Mouse (Mus musculus) adrenal gland, adult 2 months (tissue): ENCODE results near the gene Hs1bp3. TPM values are rescaled to one million over a fixed set of nuclear protein-coding genes. Genes with fewer than 3 reads are reported as not detected.

Source experiments
- DNase-seq: peaks from one replicate; pipeline ENCODE4 v3.0.0; 2021
- long read RNA-seq: library from polyadenylated mRNA; stranded (forward); transcript quantifications from one replicate; pipeline ENCODE4 v2.0.0, GENCODE M21; 2021
- polyA plus RNA-seq: library from polyadenylated mRNA; depleted of rRNA; stranded (reverse); fragments of >200 nt; gene quantifications from 2 replicates; pipeline ENCODE4 v1.2.3, GENCODE M21; 2012; rRNA removed
- total RNA-seq, 2 experiments: library from RNA; stranded (reverse); gene quantifications; 2 replicates each; pipeline ENCODE4 v1.2.3; 2021

The Hs1bp3 gene
- total RNA-seq, result 10 to 100 TPM; 13.8 to 22.0 TPM
- polyA plus RNA-seq, result 20.6 and 22.7 TPM in 2 replicates
- long read RNA-seq, transcript Hs1bp3-201 (7 exons, 2,959 nt), result major isoform, 14 of 20 reads
- long read RNA-seq, partial matches to known transcripts, result 4 of 20 reads
- long read RNA-seq, other reads (novel, unspliced or antisense), result 2 of 20 reads

DNA sequence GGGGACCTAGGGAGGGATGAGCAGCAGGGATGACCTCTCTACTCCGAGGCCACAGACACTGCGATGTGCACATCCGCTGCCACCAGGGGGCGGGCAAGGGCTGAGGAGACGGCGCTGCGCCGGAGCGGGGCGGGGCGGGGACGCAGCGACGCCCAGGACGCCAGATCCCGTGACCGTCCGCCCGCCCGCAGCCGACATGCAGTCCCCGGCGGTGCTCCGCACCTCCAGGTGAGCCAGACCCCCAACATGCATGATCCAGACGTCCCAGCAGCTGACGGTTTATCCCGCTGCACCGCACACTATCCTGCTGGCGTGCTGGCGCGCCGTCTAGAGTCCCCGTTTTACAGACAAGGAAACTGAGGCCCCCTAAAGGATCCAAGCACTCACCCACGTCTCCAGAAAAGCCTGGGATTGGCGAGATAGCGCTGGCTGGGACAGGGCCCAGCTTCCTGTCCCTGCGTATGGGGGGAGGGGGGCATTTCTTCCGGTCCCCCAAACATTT, at the start of gene Hs1bp3:
TSS of gene Hs1bp3 (plus strand) at position 163 of the 502 bp plus-strand sequence.
- DNase-seq, result peak; percentile 89

DNA sequence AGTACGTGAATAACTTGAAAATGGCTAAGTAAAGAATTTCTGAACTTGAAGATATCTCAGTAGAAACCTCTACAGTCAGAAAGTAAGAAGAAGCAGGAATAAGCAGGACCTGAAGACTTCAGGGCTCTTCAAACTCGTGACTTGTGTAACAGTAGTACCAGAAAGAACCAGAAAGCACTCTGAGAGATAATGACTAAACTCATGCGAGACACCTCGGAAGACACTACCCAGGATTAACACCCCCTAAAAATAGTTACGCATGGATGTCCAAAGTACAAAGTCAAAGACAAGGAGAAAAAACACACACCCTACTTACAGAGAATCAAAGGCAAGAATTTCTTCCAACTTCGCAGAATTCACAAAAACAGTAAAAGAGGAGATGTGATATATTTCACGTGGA, 46.9 kb upstream of the Hs1bp3 start:
- DNase-seq, result no peak

DNA sequence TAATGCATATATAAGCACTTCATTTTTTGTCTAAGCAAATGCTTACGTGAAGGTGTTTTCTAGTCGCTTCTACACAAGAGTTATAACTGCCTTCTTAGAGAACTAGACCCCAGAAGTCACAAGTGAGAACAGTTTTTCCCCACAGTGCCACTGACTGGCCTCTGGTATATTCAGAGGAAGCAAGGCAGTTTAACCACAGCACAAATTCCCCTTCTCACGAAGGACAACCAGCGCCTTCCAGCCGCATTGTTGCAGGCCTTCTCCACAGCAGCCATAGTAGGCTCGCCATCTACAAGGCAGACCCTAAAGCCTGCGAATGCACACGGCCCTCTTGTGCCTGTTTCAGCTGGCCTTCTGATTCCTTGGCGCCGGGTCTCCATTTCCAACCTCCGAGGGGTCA, 43.6 kb upstream of the Hs1bp3 start:
- no peak for DNase-seq

DNA sequence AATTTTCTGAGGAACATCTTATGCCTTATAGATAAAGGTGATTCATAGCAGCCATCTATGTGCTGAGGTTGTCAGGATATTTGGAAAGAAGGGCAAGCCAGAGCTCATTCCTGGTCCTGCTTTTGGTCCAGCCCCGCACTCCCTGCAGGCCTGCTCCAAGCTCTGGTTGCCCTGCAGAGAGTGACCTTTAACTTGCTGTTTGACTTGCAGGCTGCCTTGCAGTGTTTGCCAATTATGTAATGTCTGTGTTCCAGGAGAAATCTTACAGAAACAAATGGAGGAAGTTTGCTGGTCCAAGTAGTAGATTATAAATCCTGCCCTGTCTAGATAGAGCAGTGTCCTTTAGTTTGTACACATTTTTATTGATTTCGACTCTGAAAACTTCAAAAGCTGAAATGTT, 41.8 kb upstream of the Hs1bp3 start:
- DNase-seq, result peak; percentile 49

DNA sequence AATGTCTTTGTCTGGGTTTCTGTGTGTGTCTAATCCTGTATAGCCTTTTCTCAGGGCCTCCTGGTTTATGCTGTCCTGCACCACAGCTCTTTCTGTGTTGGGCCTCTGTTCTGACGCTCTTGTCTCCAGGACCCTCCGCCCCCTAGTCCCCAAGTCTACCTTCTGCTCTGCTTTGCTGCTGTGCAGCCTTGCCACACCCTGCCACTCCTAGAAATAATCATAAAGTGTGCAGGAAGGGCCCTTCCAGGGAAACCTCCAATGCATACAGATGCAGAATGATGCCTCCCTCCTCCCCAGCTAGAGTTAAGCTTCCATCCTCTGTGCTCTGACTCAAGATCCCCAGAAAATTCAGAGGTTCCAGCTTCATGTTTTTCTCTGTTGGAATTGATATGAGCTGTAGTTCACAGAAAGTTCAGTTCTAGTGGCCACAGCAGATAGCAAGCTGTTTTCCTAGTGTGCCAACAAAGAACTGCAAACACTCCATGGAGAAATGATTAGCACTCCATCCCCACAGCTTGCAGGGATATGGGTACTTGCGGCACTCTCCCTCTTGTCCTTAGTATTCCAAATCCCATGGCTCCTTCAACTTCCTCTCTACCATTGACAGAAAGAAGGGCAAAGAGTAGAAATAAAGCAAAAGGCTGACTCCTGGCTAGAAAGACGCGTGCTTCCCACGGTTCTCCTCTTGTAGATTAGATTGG, 39.6 kb upstream of the Hs1bp3 start:
- DNase-seq, result no peak

DNA sequence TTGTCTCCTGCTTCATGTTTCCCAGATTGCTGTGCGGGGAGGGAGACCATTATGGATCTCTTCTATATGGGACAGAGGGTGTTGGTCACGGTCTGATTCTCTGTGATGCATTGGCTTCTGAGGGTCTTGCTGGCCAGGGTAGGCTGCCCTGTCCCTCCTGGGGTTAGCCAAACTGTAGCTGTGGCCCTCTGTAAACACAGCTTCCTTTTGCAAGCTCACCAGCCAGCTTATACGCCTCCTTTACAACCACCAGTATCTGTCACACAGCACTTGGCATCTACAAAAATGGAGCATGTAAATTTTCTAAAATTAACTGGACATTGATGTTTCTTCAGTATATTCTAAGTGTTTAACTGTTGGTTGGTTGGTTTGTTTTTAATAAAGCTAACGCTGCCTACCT, 37.8 kb upstream of the Hs1bp3 start:
- DNase-seq, result no peak

DNA sequence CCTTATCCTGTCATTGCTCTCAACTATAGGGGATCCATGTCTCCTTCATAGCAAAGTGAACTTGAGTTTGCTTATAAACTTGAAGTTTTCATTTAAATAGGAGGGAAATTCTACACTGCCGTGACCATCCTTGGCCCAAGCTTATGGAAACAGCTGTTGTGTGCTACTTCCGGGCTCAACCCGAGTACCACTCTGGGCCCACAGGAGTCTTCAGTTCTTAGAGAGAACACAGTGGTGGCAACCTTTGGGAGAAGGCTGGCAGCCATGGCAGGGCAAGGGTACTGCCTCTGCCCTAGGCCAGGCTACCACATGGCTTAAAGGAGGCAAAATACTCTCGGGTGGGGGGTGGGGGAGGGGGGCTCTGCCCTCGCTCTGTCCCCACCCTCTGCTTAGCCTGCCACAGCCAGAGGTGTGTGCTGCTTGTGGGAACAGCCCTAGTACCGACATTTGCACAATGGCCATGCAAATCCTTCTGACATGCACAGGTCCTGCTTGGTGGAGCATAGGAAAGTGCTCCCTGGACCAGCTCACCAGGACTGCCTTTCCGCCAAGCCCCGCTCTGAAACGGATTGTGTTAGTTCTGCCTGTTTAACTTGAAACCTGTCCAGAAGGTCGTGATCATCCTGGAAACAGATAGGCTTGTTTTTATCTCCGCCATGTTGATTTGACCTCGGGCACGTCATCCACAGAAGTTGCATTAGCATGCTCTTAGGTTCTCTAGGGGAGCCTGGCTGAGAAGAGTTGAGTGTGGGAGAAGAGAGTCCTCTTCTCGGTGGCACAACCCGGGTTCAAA, 31.8 kb upstream of the Hs1bp3 start:
- DNase-seq, result no peak

DNA sequence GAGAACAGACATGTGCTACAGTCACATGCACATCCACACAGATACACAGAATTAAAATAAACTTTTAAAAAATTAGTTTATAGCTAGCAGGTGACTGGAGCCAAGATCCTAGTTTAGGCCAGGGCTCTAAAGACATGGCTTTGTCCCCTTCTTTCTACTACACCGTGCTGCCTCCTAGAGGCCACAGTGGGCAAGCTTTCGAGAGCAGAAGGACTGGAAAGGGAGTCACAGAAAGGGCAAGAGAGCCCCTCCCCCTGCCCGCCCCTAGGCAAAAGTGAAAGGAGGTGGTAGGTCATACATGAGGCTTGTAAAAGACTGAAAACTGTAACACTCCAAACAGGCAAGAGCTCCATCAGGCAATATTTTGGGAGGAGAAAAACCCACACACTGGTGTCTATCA, 25.3 kb upstream of the Hs1bp3 start:
- DNase-seq, result no peak

DNA sequence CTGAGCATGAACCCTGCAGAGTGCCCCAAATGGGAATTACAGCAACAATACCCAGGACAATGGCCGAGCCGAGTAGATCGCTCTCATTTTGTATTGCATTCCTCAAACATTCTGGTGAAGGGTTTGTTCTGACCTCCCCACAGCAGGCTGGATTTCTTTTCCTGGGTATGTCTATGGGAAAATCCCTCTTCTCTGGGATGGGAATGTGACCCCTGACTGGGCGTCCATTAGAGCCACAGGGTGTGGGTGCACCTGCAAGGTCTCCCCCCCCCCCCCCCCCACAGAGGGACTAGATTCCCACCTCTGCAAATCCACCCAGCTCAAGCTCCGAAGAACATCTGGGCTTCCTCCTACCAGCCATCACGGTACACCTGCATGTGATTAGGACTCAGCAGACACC, 24.1 kb upstream of the Hs1bp3 start:
- DNase-seq, result no peak

DNA sequence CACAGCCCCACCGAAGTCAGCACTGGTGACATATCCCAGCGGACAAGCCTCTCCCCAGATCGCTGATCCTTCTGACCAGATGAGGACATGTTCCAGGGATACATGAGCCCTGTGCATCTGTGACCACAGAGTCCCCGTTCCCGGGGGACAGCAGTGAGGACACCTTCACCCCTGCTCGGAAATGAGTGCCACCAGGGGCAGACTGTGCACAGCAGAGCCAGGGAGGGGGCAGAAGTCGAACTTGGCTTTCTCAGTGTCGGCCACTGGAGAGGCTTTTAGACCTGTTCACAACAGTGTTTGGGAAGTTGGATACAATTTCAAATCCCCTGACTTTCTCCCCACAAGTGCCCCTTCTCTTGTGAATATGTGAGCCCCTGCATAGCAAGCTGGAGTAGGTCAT, 23.7 kb upstream of the Hs1bp3 start:
- DNase-seq, result no peak

DNA sequence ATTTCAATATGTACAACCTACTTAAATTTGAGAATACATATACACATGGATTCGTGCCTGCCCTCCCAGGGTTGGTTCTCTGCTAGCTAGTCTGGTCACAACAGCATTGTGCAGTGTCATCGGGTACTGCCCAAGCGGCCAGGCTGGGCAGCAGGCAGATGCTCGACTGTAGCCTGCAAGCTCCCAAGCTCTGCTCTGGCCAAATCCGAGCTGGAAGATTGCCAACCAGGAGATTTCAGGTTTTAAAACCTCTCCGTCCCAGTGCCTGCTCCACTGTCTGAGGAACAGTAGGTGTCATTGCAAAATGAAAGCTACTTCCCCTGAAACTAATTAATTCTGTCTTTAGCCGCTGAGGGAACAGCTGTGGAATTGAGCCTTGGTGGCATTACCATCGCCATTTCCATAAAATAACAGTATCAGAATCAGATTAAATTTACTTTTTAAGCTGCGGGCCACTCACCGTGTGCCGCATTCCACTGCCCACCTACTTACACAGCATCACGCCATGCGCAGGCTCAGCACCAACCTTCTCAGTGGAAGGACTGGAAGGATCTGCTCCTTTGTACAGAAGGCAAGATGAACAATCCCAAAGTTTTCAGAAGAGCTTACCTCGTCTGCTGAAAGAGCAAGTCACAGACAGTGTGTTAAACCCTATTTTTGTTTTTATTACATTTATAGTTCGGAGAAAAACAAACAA, 21.9 kb upstream of the Hs1bp3 start:
- no peak for DNase-seq

DNA sequence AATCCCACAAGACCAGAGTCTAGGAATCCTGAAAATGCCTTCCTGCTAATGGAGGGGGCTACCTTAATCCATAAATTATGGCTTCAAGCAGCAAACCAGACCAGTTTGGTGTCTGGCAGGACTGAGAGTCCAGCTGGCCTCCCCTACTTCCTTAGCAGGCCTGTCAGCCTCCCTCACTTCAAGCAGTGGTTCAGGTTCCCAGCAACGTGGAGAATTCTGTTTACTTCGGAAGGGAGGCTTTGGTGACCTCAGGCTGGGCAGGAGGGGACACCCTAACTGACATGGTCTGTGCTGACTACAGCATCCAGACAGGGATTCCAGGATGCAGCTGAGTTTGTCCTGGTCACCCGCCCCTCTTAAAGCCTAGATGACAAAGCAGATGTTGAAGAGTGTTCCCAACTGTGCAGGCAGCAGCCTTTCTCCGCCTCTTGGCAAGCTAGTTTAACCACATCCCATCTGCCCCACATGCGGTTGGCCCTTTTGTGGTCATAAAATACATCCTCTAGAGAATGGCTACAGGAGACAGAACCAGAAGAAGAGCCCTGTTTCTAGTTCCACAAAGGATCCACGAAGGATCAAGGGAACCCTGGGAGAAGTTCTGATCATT, 17.8 kb upstream of the Hs1bp3 start:
- DNase-seq, result no peak

DNA sequence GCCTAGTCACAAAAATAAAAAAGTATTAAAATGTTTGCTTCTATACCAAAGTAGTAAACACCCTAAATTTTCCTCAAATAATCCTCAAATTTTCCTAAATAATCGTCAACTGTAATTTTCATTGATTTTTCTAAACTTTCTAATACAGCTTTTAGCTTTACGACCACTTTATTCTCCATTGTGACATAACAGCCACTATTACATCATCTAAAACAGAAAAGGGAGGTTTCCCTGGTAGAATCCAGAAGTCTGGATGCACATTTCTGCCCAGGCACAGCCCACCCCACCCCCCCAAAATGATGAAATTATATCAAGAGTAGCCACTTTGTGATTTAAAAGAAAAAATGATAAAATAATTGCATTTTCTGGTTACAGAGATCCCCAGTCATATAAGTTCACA, 17.1 kb upstream of the Hs1bp3 start:
- no peak for DNase-seq

DNA sequence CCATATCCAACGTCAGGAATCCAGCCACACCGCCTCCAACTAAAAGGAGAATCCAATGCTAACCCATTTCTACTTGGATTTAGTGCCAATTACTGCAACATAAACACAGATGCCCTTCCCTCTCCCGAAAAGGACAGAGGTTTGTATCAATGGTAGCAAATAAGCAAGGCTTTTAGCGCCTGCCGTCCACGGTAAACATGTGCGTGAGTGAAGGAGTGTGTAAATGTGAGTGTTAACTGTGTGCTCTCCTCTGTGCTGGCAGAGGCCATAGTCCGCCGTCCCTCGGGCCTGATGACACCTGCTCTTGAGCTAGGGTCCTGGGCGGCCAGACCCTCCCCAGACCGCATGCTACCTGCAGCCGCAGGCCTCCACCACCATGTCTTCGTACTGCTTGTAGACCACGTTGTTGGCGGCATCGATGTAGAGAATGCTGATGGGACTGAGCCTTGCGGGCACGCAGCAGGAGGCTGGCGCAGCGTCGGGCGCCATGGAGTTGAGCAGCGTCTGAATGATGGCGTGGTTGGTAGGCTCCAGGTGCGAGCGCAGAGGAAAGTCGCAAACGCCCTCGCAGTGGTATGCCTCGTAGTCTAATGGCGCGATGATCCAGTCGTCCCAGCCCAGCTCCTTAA, 15.5 kb upstream of the Hs1bp3 start:
- no peak for DNase-seq

DNA sequence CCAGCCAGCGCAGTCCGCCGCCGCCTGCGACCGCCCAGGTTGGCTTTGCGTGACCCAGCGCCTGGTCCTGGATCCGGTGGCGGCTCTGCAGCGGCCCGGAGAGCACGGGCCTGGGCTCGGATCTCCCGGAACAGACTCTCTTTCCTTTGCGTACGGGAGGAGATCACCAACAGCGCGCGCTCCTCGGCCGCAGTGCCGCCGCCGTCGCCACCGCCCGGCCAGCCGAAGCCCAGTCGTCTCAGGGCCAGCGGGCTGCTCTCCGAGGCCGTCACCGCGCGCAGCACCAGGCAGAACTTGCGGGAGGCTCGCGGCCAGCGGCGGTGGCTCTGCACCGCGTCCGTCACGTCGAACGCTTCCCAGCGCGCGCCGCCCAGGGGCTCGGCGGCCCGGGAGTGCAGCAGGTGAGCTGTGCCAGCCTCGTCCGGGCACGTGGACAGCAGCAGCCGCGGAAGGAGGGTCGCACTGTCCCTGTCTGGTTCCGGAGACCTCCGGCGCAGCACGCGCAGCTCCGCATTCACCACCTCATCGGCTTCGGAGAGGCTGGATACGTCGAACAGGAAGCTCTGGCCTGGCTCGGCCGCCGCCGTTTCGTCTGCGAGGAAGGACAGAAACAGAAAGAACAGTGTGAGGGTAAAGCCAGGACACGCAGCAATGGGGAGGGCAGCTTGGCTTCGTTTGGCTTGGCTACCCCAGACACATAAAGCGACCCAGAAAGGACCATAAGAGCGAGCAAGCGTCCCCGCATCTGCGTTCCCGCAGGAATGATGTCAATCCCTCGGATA, 14.7 kb upstream of the Hs1bp3 start:
- peak; percentile 28 for DNase-seq

DNA sequence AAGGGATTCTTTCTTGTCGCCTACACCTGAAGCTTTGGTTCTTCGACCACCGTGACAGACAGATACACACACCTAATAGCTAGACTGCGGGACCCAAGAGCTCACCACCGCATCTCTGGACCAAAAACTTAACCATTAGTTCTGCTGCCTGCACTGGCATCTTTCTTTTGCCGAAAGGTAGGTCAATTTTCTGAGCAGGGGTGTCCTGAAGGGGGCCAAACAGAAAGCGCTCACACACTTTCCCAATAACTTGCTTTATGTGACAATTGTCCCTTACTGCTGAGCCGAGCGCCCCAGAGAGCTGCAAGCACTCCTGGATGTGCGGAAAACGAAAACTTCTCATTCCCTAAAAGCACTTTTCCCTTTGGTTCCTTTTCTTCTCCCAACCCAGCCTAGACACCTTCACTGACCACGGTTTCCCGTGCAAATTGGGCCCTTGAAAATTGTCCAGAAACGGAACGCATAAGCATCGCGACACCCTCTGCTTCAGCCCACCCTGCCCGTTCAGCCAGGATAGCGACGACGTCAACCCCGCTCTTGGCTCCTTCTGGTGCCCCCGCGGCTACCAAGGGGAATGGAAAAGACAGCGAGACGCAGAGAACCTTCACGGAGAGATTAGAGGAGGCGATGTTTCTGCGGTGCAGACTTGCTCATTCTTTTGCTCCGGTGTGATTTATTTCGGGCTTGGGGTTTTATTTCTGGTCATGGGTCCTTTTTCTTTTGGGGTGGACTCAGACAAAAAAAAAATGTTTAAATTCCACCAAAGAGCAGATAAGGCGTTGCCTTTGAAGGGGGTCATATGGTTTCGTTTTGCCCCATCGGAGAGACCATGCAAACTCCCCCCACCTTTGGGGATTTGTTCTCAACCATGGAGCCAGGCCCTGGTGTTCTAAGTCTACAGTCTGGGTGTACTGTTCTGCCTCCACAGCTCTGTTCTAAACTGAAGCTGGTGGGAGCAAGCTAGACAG, 13.8 kb upstream of the Hs1bp3 start:
- no peak for DNase-seq

DNA sequence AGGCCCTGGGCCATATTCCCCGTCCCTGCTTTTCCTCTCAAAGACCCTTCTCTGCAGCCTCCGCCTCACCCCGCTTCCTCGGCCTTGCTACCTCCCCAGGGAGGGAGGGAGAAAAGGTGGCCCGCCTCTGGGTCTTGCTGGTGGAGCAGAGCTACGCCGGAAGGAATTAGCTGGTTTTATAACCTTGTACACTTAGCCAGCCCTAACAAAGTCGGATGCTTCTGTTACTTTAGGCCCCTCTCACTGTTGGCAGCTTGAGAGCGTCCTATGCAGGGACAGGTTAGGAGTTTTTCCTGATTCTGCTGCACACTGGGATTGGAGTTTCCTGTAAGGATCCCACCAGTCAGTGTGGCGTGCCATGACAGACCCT, 13.1 kb upstream of the Hs1bp3 start:
- no peak for DNase-seq

DNA sequence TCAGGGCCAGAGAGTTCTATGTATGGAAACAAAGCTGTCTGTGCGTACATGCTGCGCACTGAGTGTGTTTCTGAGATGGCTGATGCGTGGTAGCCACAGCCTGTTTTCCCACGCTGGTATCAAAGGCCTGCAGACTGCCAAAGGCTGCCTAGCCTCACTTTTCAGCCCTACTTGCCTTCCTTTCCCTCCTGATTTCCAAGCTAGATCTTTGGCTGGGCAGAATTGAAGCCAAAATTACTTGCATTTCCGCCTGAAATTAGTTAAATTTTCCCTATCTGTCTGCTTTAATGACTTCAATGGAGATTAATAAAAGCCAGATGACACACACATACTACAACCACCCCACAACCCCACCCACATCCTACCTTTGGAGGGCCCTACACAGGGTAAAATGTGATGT, 12.7 kb upstream of the Hs1bp3 start:
- DNase-seq, result no peak

DNA sequence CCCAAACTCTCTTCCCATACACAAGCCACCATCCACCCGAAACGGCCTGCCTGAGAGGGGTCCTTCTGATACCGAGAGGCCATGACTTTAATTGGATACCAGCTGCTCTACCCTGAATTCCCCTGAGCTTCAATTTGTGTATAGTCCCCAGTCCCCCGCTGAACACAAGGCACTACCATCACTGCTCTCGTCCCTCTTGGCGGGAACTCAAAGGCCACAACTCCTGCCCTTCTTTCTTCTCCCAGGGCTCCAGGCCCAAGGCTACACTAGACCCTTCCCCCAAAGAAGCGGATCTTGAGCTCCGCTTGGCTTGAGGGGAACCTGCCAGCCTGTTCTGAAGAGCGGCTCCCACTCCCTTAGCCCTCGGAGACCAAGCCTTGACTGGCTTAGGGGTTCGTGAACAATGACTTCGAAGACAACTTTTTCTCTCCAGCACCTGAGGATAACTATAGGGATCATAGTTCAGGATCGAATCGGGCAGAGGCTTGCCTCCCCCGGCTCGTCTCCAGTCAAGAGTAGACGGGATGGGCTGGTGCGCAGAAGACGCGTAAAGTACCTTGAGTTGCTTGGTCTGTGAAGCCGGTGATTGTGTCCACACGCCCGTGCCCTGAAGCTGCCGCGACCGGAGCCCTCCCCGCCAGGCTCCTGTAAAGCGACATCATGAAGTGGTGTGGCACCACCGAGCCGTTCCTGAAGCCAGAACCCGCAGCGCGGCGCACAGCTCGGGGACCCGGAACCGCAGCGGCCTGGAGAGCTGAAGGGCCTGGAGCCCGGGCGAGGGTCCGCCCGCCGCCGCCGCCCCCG, 12.0 kb upstream of the Hs1bp3 start:
- no peak for DNase-seq
